Mouse (Mus musculus) ES-Bruce4 (cell line): ENCODE measurements at regions not wholly inside any gene's neighbourhood (a gene's known extent, or its start where the extent isn't known, plus 50 kb on each side); places are given as distances from the start of the nearest gene placed in this dataset.

Experiments
- CTCF ChIP-seq: IDR thresholded peaks from one replicate; pipeline ENCODE4 v1.8.1; 2011; ENCODE audit warnings: low read depth, low read length
- EP300 ChIP-seq: IDR thresholded peaks from 2 replicates; pipeline ENCODE4 v1.6.1; 2011; ENCODE audit warnings: low read depth, low read length; ENCODE audit not compliant: insufficient read depth
- POLR2A ChIP-seq: IDR thresholded peaks from one replicate; pipeline ENCODE4 v1.8.1; 2011; ENCODE audit warnings: low read length; ENCODE audit not compliant: insufficient read depth

GRCm38 (mm10) chr6:148516654-148517053 lies 72.5 kb upstream of the Tmtc1 start:
- TF ChIP-seq CTCF (no peak), POLR2A (no peak), EP300 (no peak)
